Mouse (Mus musculus) kidney, adult 2 months (tissue): ENCODE measurements at regions not wholly inside any gene's neighbourhood (a gene's known extent, or its start where the extent isn't known, plus 50 kb on each side); places are given as distances from the start of the nearest gene placed in this dataset.

Experiments used
- CTCF ChIP-seq: fragments of 200-500 bp; conservative IDR thresholded peaks from 2 replicates; pipeline ENCODE4 v1.5.1; 2011; ENCODE audit warnings: low read depth, mild to moderate bottlenecking, control low read depth, low read length, moderate library complexity, mixed read lengths; ENCODE audit not compliant: insufficient read depth, insufficient read length
- POLR2A ChIP-seq: fragments of 200-500 bp; IDR thresholded peaks from one replicate; pipeline ENCODE4 v1.6.1; 2011; ENCODE audit warnings: low read depth, low read length, control low read depth

- no peak for TF ChIP-seq POLR2A
- TF ChIP-seq CTCF = no peak
Measured at GRCm38 (mm10) chr11:65448436-65448835, 178.6 kb upstream of the Myocd start.
